19 mouse cellular contexts compared by ENCODE assay signal in the genomic region with DNA sequence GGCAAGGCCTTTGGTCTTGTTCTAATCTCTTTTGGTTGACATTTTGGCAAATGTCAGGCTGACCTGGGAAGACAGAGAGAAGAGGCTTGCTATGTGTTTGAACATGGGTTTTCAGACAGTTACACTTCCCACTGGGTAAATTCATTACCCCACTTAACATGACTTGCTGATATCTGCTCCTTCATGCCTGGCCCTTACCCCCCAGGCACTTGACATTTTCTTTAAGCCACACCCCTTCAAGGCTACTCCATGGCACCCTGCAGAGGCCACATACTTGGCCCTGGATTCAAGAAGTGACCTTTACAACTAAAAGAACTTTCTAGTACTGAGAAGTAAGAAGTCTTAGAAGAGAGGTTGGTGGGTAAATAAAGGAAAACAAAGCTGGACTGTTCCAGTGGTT. TPM values are rescaled to one million over a fixed set of nuclear protein-coding genes. Genes with fewer than 3 reads are reported as not detected.
"Had no signal": no experiment of that assay in that cellular context is flagged by ENCODE, and none has a peak within 500 bp of the region (broad histone marks: within the 10 kb centered on the region; RNA-seq: fewer than 3 reads in every experiment).

No protein-coding gene starts in this region.

- DNase-seq: kidney, adult 2 months; kidney, postnatal 25 days; layer of hippocampus, adult 9-11 months; lung, embryonic 14.5 days; thymus, adult 18-20 months; thymus, postnatal 36 days had no signal

RNA-seq across cellular contexts. Expression of a gene that starts 42.4 kb away (rescaled TPM):
- total RNA-seq: layer of hippocampus, adult 2 months; layer of hippocampus, postnatal 25 days; left cerebral cortex, adult 18-20 months; left cerebral cortex, postnatal 10 days; left cerebral cortex, postnatal 36 days had no signal
- polyA plus RNA-seq: intestine, embryonic 14.5 days; intestine, postnatal 0 days; large intestine, adult 2 months; limb, embryonic 11.5 days; midbrain, embryonic 13.5 days; midbrain, embryonic 16.5 days; neural tube, embryonic 14.5 days; small intestine, adult 2 months had no signal
